In genomic region chr2:92728388-92728787, GRCm38 (mm10) we compare ENCODE assay signal across 10 mouse cellular contexts.
A peak's percentile ranks its signal among the peaks of the same experiment; 100 is the strongest.
DNase-seq lines count a peak whose midpoint lies in the region.
"Had no signal": no experiment of that assay in that cellular context is flagged by ENCODE, and none has a peak within 500 bp of the region (broad histone marks: within the 10 kb centered on the region; RNA-seq: fewer than 3 reads in every experiment).

No protein-coding gene starts in this region.

- peak; percentile 40 for DNase-seq in gastrocnemius, adult 18-20 months (ENCODE audit: low spot score)
- DNase-seq in gastrocnemius, postnatal 4 days (ENCODE audit: low spot score in 2 of 2), result no peak
- DNase-seq in right cerebral cortex, postnatal 10 days (ENCODE audit: low spot score in 2 of 2), result peak; percentile 50 to 53
- DNase-seq in right cerebral cortex, adult 18-20 months, result no peak
- DNase-seq in cerebellum, adult 9-11 months, result peak; percentile 64
- DNase-seq in kidney, adult 9 months, result no peak
- DNase-seq in embryo, embryonic 10 days (ENCODE audit: low spot score), result no peak
- DNase-seq: kidney, postnatal 10 days; retina, postnatal 1 day; thymus, postnatal 14 days had no signal

Comparison
In these comparisons a context has a peak if more than half of its experiments do, and no peak if none do; other contexts are left out.
1. DNase-seq: peak in gastrocnemius, adult 18-20 months (single experiment), right cerebral cortex, postnatal 10 days (2 of 2) and cerebellum, adult 9-11 months (single experiment); none in gastrocnemius, postnatal 4 days (0 of 2), right cerebral cortex, adult 18-20 months (single experiment), kidney, adult 9 months (single experiment) and embryo, embryonic 10 days (single experiment).